10 mouse cellular contexts compared by ENCODE assay signal in genomic region chr10:101681437-101681912, GRCm38 (mm10). TPM values are rescaled to one million over a fixed set of nuclear protein-coding genes. Genes with fewer than 3 reads are reported as not detected.
DNase-seq lines count a peak whose midpoint lies in the region; ATAC-seq and TF ChIP-seq lines count a peak whose summit lies in the region.
"Had no signal": no experiment of that assay in that cellular context is flagged by ENCODE, and none has a peak within 500 bp of the region (broad histone marks: within the 10 kb centered on the region; RNA-seq: fewer than 3 reads in every experiment).

TSS of gene Mgat4c (plus strand) at chr10:101681487.

- WGBS in hindbrain, embryonic 11.5 days, result 65% methylated on average over 6 of the region's 6 CpGs
- WGBS in hindbrain, embryonic 10.5 days, result 72% methylated on average over 6 of the region's 6 CpGs
- WGBS in kidney, adult 2 months, result 67% methylated on average over 6 of the region's 6 CpGs

- no peak within 1 kb of the TSS for H3K9ac ChIP-seq in hindbrain, embryonic 11.5 days (ENCODE audit: low read depth, low read length)

- H3K9me3 ChIP-seq in hindbrain, embryonic 11.5 days (ENCODE audit: control insufficient read depth, low read length), result no peaks in the 10 kb centered on the region
- no peaks in the 10 kb centered on the region for H3K9me3 ChIP-seq in hindbrain, embryonic 10.5 days

- TF ChIP-seq POLR2A in kidney, adult 2 months (IDR thresholded peaks at IDR 0.05; ENCODE audit: low read depth, low read length), result no peak

- peak; percentile 9 for DNase-seq in hindbrain, embryonic 11.5 days (ENCODE audit: low spot score)
- DNase-seq in hindbrain, embryonic 10.5 days (ENCODE audit: low spot score), result no peak
- DNase-seq in frontal cortex, postnatal 36 days (ENCODE audit: low spot score in 2 of 2), result peak; percentile 53 to 71
- peak; percentile 29 to 39 for DNase-seq in left cerebral cortex, adult 2 months (ENCODE audit: extremely low spot score in 1 of 2, low spot score in 2 of 2)
- peak; percentile 69 to 85 for DNase-seq in right cerebral cortex, postnatal 10 days (ENCODE audit: low spot score in 2 of 2)
- no peak for DNase-seq in kidney, adult 2 months
- no peak for DNase-seq in natural killer cell, adult 2 months (ENCODE audit: low spot score in 2 of 2)
- DNase-seq in embryo, embryonic 10 days (ENCODE audit: low spot score), result no peak
- DNase-seq: heart, postnatal 36 days had no signal

- H3K27me3 ChIP-seq in hindbrain, embryonic 11.5 days (ENCODE audit: control insufficient read depth, insufficient read depth, low read length), result no peaks in the 10 kb centered on the region
- no peaks in the 10 kb centered on the region for H3K27me3 ChIP-seq in hindbrain, embryonic 10.5 days (ENCODE audit: insufficient read depth, poor library complexity, severe bottlenecking)
- no peaks in the 10 kb centered on the region; the same call in 1 of the 2 replicates for H3K27me3 ChIP-seq in kidney, adult 2 months (replicated peaks; ENCODE audit: control insufficient read depth, insufficient read depth, low read length)

- no peak within 1 kb of the TSS for H3K4me3 ChIP-seq in hindbrain, embryonic 11.5 days (ENCODE audit: low read depth, low read length)
- no peak within 1 kb of the TSS for H3K4me3 ChIP-seq in hindbrain, embryonic 10.5 days
- peak within 1 kb of the TSS; percentile 55 for H3K4me3 ChIP-seq in left cerebral cortex, adult 2 months
- no peak within 1 kb of the TSS for H3K4me3 ChIP-seq in kidney, adult 2 months (ENCODE audit: insufficient read depth, low read depth, low read length)

- H3K36me3 ChIP-seq in hindbrain, embryonic 11.5 days (ENCODE audit: control insufficient read depth, insufficient read depth, low read length), result no peaks in the 10 kb centered on the region
- no peaks in the 10 kb centered on the region for H3K36me3 ChIP-seq in hindbrain, embryonic 10.5 days
- no peaks in the 10 kb centered on the region for H3K36me3 ChIP-seq in kidney, adult 2 months (ENCODE audit: control insufficient read depth, insufficient read depth, low read length)

- peak; percentile 45; the same call in 1 of the 2 replicates for ATAC-seq in hindbrain, embryonic 11.5 days (ENCODE audit: low FRiP score)

- no peak within 1 kb of the TSS for H3K4me2 ChIP-seq in hindbrain, embryonic 11.5 days (replicated peaks; ENCODE audit: low read depth, low read length)

- no peak within 1 kb of the TSS for H3K27ac ChIP-seq in hindbrain, embryonic 11.5 days (ENCODE audit: low read depth, low read length)
- H3K27ac ChIP-seq in hindbrain, embryonic 10.5 days, result no peak within 1 kb of the TSS
- peak within 1 kb of the TSS; percentile 84 for H3K27ac ChIP-seq in left cerebral cortex, adult 2 months
- H3K27ac ChIP-seq in kidney, adult 2 months (ENCODE audit: insufficient read depth, low read depth, low read length), result no peak within 1 kb of the TSS

- peak; percentile 33 for TF ChIP-seq CTCF in left cerebral cortex, adult 2 months (IDR thresholded peaks at IDR 0.05)
- TF ChIP-seq CTCF in kidney, adult 2 months (conservative IDR thresholded peaks at IDR 0.05; ENCODE audit: insufficient read depth, insufficient read length, low read depth, low read length), result no peak

- intact Hi-C loops in left cerebral cortex, adult 2 months (cut with DNase I), result loop anchor here (10.0 kb wide), 1 partner anchor 937 kb away; no protein-coding TSS in a partner anchor

- no peaks in the 10 kb centered on the region for H3K4me1 ChIP-seq in hindbrain, embryonic 11.5 days (replicated peaks; ENCODE audit: control insufficient read depth, insufficient read depth, low read length)
- H3K4me1 ChIP-seq in hindbrain, embryonic 10.5 days (replicated peaks), result no peaks in the 10 kb centered on the region
- H3K4me1 ChIP-seq in kidney, adult 2 months (ENCODE audit: control insufficient read depth, insufficient read depth, low read length), result no peaks in the 10 kb centered on the region

RNA-seq across cellular contexts. Expression of gene Mgat4c, which starts in this region (rescaled TPM):
- 5.9 and 9.5 TPM in 2 replicates for polyA plus RNA-seq in hindbrain, embryonic 11.5 days (2014; fragmentation: Nextera tagmentation; extraction: Ambion mirVana)
- polyA plus RNA-seq in hindbrain, embryonic 10.5 days (2016; fragmentation: Nextera tagmentation; extraction: Ambion mirVana), result 0.71 and 4.1 TPM in 2 replicates
- 10 to 100 TPM; 17.3 to 17.9 TPM for total RNA-seq in left cerebral cortex, adult 2 months (2021)
- 0.47 TPM in 1 of 2 replicates, not detected in the other for polyA plus RNA-seq in kidney, adult 2 months (2012; rRNA removed)
- total RNA-seq: common myeloid progenitor, adult 5-6 weeks; heart, postnatal 36 days had no signal

Comparison
In these comparisons a context has a peak if more than half of its experiments do, and no peak if none do; other contexts are left out.
1. DNase-seq: peak in hindbrain, embryonic 11.5 days (single experiment), frontal cortex, postnatal 36 days (2 of 2), left cerebral cortex, adult 2 months (2 of 2) and right cerebral cortex, postnatal 10 days (2 of 2); none in hindbrain, embryonic 10.5 days (single experiment), kidney, adult 2 months (single experiment), natural killer cell, adult 2 months (0 of 2) and embryo, embryonic 10 days (single experiment).